Mouse (Mus musculus) right cerebral cortex, postnatal 4 days (tissue): ENCODE results near the gene Plekha7.

Experiments used
- DNase-seq: peaks from one replicate; pipeline ENCODE4 v3.0.0-alpha.2; 2022

Plekha7 gene

GRCm38 (mm10) chr7:116287959-116288358, 20.2 kb downstream of the Plekha7 start:
- no peak for DNase-seq

DNA sequence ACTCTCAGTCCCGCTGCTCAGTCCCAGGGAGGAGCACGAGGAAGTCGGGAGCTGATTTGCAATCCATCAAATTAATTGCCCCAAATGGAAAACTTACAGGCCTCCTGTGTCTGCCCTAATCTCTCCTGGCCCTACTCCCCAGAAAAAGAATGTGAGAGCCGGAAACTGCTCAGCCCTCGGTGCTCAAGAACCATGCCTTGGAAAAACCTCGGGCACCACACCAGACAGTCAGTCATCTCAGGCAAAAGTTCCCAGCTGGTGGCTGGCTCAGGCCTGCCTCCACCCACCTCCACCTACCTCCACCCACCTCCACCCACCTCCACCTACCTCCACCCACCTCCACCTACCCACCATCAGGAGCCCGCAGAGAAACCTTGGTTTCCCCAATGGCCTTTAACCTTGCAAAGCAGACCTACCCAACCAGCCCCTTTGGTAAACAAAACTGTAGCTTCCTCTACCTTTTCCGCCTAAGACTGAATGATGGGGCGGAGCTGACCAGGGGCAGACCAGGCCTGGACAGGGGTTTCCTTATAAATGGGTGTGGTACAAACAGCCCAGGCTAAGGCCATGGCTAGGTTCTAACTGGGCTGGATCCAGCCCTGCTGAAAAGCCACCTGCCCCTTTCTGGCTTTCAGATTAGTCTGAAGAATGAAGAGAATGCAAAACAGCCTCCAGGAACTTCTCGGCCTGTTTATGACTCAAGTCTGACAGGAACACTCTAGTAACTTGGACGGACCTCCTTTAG, 21.4 kb downstream of the Plekha7 start:
- no peak for DNase-seq

DNA sequence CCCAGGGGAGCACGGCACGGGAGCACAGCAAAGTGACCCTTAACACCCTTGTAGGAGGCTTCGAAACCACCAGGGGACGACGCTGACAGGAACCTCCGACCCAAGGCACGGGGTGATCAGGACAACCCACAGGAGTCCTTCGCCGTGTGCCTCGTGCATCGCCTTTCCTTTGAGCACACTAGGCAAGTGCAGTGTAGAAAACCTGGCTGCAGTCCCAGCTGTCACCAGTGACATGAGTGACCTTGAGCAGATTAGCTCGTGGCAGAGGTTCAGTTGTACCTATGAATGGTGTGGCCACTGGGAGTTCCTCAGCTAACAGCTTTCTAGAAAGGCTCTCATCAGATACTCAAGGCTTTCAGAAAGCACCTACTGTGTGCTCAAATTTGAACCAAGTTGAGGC, 22.0 kb downstream of the Plekha7 start:
- no peak for DNase-seq

GRCm38 (mm10) chr7:116285216-116285615, 23.0 kb downstream of the Plekha7 start:
- DNase-seq: no peak

- DNase-seq: peak; percentile 27
Measured at GRCm38 (mm10) chr7:116282755-116283154, 25.4 kb downstream of the Plekha7 start.

GRCm38 (mm10) chr7:116280126-116280525, 28.1 kb downstream of the Plekha7 start:
- no peak for DNase-seq

DNA sequence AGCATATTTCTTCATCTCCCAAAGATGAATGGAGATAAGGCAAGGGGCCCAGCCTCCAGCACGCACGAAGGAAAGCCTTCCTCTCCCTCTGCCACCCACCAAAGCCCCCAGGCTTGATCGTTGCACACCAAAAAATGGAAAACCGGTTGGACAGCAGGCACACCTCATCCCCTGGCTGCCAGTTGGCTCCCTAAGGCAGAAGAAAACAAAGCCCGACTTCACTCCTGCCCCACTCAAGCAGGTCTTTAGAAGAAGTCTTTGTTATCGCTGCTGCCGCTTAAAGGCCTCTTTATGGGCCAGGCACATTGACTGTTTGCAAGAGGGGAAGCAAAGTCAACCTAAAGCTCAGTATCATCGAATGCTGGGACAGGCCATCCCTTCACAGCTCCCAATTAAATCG, 29.9 kb downstream of the Plekha7 start:
- no peak for DNase-seq

DNA sequence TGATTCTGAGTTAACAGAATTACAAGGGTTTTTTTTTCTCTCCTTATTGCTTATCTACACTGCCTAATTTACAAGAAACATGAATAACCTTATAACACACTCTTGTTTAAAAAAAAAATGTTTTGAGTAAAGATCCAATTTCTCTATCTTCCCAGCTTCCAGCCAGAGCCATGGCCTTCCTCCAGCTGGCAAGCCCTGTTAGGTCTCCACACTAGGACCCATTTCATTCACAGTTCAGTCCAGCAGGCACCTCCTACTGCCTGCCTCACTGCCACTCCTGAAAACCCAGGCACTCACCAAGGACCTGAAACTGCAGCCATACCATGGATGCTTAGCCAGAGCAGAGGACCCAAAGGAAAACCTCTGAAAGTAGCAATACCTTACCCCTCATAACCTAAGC, 31.9 kb downstream of the Plekha7 start:
- no peak for DNase-seq

GRCm38 (mm10) chr7:116273111-116273510, 35.1 kb downstream of the Plekha7 start:
- DNase-seq: no peak

DNA sequence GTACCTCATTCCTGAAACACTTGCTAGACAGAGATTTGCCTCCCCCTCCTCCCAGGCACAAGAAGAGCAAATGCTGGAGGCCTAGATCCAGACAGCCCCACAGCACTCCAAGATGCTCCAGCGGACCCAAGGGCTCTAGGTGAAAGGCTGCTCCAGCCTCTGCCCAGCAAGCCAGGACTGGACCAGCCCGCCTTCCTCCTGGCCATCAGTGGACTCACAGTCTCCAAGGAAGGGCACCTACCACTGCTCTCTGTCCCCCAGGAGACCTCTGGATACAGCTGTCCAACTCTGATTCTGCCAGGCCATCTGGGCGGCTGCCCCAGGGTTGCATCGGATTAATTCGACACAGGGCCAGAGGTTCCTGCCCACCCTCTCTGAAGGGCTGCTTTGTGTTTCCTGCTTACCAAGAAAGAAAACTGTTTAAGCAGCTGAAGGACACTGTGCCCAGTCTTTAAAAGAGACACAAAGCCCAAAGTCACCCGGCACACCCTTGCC, 38.6 kb downstream of the Plekha7 start:
- no peak for DNase-seq

GRCm38 (mm10) chr7:116268113-116268926, 39.9 kb downstream of the Plekha7 start:
- DNase-seq: no peak

DNA sequence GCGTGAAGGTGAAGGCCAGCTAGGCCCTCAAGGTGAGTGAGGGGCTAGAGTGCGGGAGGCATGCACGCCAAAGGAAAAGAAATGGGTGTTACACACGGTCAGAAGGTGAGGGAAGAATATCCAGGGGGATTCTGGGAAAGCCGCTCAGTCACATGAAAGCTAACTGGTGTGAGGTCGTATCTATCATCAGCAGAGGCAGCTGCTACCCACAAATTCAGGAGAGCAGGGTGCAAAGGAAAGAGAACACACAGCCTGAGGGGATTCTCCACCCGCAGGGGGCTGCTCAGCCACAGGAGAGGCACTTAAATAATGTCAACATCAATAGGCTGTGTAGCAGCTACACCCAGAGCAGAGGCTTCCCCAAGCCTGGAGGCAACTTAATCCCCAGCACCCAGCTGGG, 44.9 kb downstream of the Plekha7 start:
- no peak for DNase-seq

DNA sequence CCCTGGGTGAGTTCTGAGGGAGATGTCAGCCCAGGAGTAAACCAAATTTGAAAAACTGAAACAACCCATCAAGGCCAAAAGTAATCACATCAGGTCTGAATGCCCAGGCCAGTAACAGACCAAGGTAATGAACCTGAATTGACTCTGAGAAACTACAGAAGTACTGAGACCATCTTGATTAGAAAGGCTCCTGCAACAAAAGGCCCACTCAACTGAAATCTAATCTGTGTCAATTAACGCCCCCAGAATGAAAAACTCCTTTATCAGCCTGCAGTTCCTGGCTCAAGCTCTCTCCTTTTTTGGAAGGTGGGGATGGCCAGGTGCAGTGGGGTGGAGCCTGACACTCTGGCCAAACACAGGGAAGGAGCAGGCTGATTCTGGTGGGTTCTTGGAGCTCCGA, 45.7 kb downstream of the Plekha7 start:
- no peak for DNase-seq

DNA sequence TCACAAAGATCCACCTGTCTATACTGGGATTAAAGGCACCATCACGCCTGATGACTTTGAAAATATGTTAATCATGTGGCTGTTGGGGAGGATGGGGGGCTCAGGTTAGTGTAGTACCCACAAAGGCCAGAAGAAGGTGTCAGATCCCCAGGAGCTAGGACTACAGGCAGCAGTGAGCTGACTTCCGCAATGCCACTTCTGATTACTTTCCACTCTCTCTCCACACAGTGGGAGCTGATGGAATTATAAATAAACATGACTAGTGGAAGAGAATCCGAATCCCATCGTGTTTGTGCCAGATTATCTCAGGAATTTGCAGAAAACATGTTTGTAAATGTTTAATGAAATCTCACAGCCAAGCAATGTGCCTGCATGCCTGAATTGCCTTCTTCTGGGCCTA, 46.1 kb downstream of the Plekha7 start:
- no peak for DNase-seq

DNA sequence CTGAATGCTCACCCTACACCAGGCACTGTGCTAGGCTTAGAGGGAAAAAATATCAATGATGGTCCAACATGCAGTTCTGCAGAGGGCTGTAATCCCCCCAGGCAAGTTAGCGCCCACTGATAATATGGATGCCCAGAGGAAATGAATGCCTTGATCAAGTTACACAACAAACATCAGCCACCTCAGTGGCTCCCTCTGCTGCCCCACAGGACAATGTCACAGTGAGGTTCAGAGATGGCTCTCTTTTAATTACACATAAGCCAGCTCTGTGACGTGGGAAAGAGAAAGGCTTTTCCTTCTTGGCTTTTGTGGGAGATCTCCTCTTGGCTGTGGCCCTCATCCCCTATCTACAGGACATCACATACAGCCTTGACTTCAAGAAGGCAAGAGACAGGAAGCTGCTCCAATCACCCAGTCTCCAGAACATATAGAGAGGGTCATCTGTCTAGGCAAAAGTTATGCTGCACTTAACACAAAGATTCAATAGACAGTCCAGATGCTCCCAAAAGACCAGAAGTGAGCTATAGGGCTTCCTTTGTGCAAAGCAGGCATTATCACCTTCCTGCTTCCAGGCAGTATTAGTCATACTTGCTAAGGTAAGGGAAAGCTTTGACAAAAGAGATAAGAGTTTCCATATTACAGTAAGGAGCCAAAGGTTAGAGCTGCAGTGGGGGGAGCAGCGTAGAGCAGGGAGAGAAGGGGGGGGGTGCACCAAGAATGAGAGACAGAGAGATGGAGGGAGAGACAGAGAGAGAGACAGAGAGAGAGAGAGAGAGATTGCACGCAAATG, 47.2 kb downstream of the Plekha7 start:
- DNase-seq: no peak

DNA sequence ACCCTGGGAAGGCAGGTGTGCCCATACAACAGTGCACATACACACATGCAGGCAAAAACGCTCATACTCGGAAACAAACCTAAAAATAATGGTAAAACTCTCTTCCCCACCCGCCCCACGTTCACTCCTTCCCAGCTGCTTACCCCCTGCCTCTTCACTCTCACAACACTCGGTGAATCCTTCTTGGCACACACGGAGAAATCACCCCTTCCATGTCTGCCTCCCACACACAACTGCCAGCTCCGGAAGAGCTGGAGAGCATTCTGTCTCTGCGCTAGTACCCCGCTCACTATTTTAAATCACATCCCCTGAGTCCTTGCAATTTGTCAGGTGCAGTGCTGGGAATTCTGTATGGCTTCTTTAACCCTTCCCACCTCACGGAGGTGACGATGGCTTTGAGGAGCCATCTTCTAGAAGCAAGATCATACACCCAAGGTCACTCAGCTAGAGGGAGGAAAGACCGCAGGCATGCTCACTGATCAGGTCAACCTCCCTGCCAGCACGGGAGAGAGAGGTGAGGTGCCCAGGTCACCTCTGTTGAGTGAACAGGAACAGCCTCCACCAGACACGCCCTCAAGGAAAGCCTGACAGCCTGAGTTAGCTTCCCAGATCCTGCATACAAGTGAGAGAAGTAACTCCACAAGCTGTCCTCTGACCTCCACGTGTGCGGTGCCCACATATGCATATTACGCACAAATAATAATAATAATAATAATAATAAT, 49.6 kb downstream of the Plekha7 start:
- no peak for DNase-seq

GRCm38 (mm10) chr7:116257953-116258352, 50.2 kb downstream of the Plekha7 start:
- DNase-seq: no peak

- DNase-seq: no peak
Measured at GRCm38 (mm10) chr7:116255664-116256063, 52.5 kb downstream of the Plekha7 start.

DNA sequence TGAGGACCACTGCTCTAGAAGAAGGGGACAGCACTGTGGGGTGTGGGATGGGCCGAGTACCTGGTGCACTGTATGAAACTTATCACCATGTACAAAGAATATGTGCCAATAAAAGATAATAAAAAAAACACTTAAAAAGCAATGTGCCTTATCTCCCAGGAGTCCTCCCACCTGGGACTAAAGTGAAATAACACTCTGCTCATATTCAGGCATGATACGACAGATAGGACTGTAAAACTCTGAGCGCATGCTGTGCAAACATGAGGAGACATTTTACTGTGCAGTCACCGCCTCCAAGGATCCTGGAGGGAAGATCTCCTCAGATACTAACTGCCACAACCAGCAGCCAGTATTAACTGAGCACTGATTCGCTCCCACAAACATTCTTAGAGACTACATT, 53.5 kb downstream of the Plekha7 start:
- DNase-seq: no peak

- DNase-seq: no peak
Measured at GRCm38 (mm10) chr7:116252470-116252869, 55.7 kb downstream of the Plekha7 start.

- DNase-seq: no peak
Measured at GRCm38 (mm10) chr7:116251516-116251915, 56.7 kb downstream of the Plekha7 start.

DNA sequence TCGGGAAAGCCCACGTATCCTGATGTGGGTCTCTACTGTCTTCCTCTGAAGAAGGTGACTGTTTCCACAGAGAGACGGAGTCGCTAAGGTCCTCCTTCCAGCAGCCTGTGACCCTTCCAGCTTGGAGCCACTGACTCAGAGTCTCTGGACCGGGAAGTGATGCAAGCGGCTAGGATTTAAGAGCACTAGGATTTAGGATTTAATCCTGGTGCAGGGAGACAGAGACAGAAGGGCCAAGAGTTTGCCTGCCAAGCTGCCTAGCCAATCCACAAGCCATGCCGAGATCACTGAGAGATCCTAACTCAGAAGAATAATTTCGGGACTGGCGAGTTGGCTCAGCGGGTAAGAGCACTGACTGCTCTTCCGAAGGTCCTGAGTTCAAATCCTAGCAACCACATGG, 59.6 kb downstream of the Plekha7 start:
- no peak for DNase-seq

GRCm38 (mm10) chr7:116247377-116247729, 60.8 kb downstream of the Plekha7 start:
- DNase-seq: peak; percentile 46
